Mouse (Mus musculus) cerebellum, adult 9-10 months (tissue): ENCODE results near the gene Sh3d21.
"Not testable (repeated sequence)": the region's sequence is repeated elsewhere in the genome, so short reads cannot be mapped to it uniquely, and the experiment has no call there.

Experiments used
- DNase-seq: peaks from one replicate; pipeline ENCODE4 v3.0.0; 2022

The Sh3d21 gene

GRCm38 (mm10) chr4:126163067-126163659, at the start of gene Sh3d21:
Gene Sh3d21, minus strand, starts transcription at chr4:126163491.
- no peak for DNase-seq

- no peak for DNase-seq
Measured at GRCm38 (mm10) chr4:126207081-126207480, 43.8 kb upstream of the Sh3d21 start.

DNA sequence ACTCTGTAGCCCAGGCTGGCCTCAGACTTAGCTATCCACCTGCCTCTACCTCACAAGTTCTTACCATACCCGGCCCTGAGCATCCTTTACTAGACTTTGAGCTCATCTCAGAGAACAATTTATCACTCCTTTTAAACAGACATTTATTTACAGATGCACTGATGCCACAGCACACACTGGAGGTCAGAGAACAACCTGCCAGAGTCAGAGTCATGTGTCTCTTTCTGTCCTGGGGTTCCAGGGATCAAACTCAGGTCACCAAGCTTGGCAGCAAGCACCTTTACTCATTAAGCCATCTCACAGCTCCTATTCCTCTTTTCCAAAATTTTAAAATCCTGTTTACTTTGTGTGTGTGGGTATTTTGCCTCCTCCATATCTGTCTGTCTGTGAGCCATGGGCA, 42.1 kb upstream of the Sh3d21 start:
- no peak for DNase-seq

GRCm38 (mm10) chr4:126204661-126205230, 41.5 kb upstream of the Sh3d21 start:
- no peak for DNase-seq

DNA sequence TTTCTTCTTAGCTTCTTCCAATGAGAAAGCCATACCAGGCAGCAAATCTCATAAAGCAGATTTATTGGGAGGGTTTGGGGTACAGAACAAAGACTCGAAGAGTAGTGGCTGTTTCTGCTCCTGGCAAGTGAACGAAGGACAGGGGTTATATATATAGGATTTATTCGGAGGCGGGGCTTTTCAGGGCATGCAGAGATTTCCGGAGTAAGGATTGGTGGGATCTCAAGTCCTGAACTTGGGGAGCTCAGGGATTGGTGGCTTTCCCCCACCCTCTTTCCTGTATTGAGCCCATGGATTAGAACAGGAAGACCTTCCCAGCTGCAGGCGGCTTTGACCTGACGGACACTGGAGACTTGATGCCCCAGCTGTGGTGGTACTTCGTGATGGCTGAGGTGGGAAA, 40.7 kb upstream of the Sh3d21 start:
- DNase-seq = peak; percentile 55

GRCm38 (mm10) chr4:126203336-126203895, 40.1 kb upstream of the Sh3d21 start:
- DNase-seq = no peak

- DNase-seq = peak; percentile 99
Measured at GRCm38 (mm10) chr4:126202303-126203181, 39.3 kb upstream of the Sh3d21 start, which contains the start of gene Thrap3. Gene Thrap3, minus strand, starts transcription at chr4:126202760.

DNA sequence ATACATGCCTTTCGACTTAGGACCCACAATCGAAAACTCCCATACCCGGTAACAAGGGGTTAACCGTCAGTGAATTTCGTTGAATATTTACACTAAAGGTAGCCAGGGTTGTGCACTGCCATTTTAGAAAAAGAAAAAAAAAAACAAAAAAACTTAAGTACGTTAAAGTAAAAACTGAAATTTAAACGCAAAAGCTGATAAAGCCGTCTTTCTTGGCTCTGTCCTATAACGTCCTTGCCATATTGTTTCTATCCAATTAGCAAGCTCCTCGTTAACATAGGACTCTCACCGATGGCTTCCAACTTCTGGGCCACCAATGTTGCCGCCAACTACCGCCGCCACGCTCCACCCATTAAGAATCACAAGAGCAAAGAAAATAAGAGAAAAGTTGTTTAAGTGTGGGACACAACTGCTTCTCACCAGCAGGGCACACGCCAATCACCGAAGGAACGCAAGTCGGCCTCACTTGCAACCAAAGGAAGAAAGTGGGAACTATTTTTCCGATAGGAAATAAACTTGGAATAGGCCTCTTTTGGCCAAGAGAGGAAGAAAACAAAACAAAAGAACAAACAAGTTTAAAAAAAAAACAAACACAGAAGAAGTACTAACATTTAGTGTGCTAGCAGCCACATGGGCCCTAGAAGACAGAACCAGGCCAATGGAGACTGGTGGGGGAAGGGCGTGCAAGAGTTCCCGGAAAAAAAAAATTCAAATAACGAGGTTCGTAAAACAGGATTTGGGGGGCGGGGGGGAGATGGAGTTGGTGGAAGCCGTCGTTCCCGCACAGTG, 38.4 kb upstream of the Sh3d21 start:
- DNase-seq = peak; percentile 61

DNA sequence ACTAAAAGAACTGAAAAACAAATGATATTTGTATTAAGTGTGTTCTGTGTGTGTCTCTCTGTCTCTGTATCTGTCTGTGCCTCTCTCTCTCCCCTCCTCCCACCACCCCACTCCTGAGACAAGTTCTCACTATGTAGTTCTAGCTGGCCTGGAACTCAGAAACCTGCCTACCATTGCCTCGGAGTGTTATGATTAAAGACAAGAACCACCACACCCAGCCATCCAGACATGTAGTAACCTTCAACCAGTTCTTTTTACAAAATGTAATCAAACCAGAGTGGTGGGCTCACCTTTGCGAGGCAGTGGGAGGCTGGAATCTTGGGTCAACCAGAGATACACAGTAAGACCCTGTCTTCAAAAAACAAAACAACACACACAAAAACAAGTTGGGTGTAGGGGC, 37.4 kb upstream of the Sh3d21 start:
- DNase-seq = no peak

DNA sequence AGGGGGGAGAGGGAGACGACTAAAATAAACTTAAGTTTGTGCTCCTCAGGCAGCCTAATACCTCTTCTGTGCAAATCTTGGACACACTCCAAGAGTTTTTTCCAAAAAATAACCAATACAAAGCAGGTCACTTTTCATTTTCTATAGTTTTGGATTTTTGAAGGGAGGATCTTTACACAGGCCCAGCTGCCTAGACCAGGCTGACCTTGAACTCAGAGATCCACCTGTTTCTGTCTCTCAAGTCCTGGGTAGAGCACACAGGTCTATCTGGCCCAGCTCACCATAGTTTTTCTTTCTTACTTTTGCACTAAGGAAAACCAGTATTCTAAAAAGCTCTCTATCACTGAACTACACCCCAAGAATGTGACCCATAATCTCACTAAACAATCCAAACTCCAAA, 36.7 kb upstream of the Sh3d21 start:
- DNase-seq = no peak

DNA sequence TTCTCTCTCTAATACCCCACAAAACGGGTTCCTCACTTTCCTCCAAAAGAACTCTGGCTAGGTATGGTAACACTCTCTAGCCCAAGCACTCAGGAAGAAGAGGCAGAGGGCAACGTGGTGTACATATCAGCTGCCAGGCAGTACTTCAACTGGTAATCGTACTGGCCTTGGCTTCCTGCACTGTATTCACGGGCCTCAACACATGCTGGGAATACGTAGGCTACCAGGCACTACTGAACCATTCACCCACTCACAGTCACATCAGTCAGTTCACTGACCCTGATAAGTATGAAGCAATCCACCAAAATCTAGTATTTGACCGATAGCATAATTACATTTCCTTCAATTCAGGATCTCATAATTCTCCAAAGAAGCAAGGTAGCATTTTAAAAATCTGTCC, 36.3 kb upstream of the Sh3d21 start:
- no peak for DNase-seq

- DNase-seq = no peak
Measured at GRCm38 (mm10) chr4:126197485-126197884, 34.2 kb upstream of the Sh3d21 start.

- DNase-seq = no peak
Measured at GRCm38 (mm10) chr4:126194916-126195315, 31.6 kb upstream of the Sh3d21 start.

DNA sequence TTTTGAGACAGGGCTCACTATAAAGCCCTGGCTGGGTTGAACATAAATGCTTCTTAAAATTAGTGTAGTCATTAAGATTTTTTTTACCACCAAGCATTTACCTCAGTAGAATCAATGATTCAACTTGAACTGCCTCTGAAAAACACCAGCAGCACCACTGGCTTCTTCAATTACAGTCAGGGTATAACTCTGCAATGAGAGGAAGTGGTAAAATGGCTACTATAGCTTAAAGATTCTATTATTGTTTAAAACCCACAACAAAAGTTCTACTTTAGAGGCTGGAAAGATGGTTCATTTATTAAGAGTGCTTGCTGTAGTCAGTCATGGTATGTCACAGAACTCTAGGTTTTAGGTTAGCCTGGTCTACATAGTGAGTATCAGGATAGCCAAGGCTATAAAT, 30.9 kb upstream of the Sh3d21 start:
- DNase-seq = no peak

DNA sequence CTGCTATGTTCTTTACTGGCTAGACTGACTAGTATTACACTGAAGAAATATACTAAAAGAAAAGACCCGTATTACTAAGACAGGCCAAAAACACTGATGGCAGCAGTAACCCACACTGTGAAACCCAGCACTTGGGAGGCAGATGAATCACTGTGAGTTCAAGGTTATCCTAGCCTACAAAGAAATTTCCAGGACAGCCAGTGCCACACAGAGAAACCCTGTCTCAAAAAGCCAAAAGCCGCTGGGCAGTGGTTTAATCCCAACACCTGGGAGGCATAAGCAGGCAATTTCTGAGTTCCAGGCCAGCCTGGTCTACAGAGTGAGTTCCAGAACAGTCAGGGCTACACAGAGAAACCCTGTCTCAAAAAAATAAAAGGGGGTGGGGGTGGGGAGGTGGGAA, 27.3 kb upstream of the Sh3d21 start:
- no peak for DNase-seq

DNA sequence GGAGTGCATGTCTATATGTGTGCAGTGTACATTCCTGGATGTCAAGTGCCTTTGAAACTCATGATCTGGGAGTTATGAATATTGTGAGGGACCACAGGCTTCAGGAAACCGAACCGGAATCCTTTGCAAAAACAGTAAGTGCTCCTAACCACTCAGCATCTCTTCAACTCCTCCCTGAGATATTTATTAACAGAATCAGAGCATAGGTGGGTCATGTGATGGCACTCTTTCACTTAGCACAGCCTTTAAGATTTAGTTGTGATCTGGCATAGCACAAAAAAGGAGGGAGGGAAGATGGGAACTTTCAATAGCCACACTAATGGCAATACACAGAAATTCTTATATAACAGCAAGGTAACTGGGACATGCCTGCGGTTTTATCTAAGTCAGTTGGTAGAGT, 23.8 kb upstream of the Sh3d21 start:
- DNase-seq = no peak

DNA sequence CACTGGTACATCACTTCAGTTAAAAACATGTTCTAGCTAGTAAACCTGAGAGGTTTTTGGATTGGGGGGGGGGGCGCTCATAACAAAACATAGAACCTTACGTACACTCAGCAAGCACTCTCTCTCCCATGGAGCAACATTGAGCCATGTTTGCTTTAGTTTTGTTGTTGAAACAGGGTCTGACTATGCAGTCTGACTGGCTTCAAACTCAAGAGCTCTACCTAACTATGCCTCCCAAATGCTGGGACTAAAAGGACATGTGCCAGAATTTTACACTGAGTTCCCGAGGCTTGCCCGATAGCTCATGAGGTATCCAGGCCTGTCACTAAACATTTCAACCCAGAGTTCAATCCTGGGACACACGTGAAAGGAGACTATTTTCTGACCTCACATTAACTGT, 19.7 kb upstream of the Sh3d21 start:
- DNase-seq = no peak

GRCm38 (mm10) chr4:126181170-126181957, 18.1 kb upstream of the Sh3d21 start:
- no peak for DNase-seq

DNA sequence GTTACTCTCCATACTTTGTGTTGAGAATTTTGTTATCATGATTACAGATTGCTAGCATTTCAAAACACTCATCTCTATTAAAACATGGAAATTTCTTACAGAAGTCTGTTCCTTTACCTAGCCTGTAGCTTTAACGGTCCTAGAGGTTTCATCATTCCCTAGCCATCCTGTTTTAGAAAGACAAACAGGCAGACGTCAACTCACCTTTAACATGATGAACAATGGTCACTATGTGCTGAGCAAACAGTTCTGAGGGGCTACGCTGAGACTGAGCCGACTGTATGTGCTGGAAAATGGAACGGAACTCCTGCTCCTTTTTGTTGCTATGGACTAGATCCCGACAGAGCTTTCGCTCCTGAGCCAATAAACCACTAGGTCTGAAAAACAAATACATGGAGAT, 12.7 kb upstream of the Sh3d21 start:
- not testable (repeated sequence) for DNase-seq

GRCm38 (mm10) chr4:126173800-126174199, 10.5 kb upstream of the Sh3d21 start:
- no peak for DNase-seq

DNA sequence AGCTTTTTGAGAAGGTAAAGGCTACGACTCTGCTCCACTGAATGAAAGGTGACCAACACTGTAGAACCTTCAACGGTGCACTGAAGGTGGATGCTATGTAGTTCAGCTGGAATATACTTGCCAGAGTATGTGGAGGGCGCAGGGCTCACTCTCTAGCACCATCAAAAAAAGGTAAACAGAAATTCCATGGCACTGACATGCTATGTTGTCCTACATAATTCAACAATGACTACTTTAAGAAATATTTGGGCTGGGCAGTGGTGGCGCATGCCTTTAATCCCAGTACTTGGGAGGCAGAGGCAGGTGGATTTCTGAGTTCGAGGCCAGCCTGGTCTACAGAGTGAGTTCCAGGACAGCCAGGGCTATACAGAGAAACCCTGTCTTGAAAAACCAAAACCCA, 7.4 kb upstream of the Sh3d21 start:
- DNase-seq = not testable (repeated sequence)

DNA sequence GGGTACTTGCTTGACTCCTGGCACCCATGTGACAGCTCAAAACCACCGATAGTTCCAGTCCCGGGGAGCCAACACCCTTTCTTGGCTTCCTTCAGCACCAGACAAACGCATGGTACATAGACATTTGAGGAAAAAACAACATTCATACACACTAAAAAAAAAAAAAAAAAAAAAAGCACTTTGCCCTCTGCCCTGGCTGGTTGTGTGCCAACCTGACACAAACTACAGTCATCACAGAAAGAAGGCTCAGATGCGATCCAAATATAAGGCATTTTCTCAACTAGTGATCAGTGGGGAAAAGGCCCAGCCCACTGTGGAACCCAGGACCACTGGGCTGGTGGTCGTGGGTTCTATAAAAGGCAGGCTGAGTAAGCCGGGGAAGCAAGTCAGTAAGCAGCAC, 5.6 kb upstream of the Sh3d21 start:
- no peak for DNase-seq
